8 mouse cellular contexts compared by ENCODE assay signal in the genomic region with DNA sequence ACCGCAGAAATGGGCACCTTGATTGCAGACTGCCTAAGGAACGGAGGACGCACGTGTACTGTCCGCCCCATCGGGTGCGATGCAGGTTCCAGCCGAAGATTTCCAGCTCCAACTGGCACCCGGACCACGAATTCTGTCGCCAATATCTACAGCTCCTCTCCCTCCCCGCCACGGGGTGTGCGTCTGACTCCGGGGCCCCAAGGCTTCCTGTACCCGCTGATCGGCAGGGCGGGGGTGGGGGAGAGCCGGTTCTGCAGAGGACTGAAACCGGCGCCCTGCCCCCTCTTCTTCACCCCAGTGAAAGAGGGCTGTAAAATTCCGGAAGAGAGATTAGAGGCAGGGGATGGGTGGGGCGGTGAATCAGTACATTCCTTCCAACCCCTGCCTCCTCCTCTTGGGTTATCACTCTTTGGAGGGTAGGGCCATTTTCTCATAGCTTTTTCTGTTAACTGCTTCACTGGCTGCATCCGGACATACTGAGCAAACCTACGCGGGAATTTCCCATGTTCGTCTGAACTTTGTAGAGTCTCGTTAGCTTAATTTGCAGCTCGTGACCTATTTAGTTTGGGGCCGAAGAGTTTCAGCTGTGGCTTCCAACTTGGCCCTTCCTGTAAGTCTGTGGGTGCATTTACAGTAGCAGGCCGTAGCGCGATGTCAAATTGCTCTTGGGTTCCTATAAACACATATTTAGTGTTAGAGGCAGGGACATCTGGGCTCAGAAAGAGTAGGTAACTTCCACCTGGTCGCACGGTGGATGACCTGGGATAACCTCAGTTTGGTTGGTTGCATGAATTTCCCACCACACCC. TPM values are rescaled to one million over a fixed set of nuclear protein-coding genes. Genes with fewer than 3 reads are reported as not detected.
DNase-seq lines count a peak whose midpoint lies in the region; ATAC-seq and TF ChIP-seq lines count a peak whose summit lies in the region.

A gene (plus strand): TSS at position 422 of the 807 bp plus-strand sequence.

- peaks cover 8% of the 10 kb centered on the region for H3K4me1 ChIP-seq in forebrain, embryonic 15.5 days
- peaks cover 12% of the 10 kb centered on the region for H3K4me1 ChIP-seq in hindbrain, embryonic 10.5 days (replicated peaks)
- no peaks in the 10 kb centered on the region for H3K4me1 ChIP-seq in lung, postnatal 0 days (ENCODE audit: insufficient read depth, low read depth, low read length)

- H3K36me3 ChIP-seq in forebrain, embryonic 15.5 days, result no peaks in the 10 kb centered on the region
- no peaks in the 10 kb centered on the region for H3K36me3 ChIP-seq in hindbrain, embryonic 10.5 days
- no peaks in the 10 kb centered on the region for H3K36me3 ChIP-seq in lung, postnatal 0 days (ENCODE audit: insufficient read depth, low read length)

- H3K4me2 ChIP-seq in forebrain, embryonic 15.5 days (replicated peaks), result peak within 1 kb of the TSS; percentile 54
- H3K4me2 ChIP-seq in lung, postnatal 0 days (replicated peaks; ENCODE audit: low read depth, low read length), result peak within 1 kb of the TSS; percentile 68

- 19% methylated on average over 35 of the region's 35 CpGs for WGBS in forebrain, embryonic 15.5 days
- WGBS in hindbrain, embryonic 10.5 days, result 22% methylated on average over 35 of the region's 35 CpGs
- WGBS in lung, postnatal 0 days, result 6% methylated on average over 35 of the region's 35 CpGs

- DNase-seq in CD4-positive, CD25-positive, alpha-beta regulatory T cell, adult 2 months (ENCODE audit: low read depth, low spot score), result peak; percentile 95
- peak; percentile 84 for DNase-seq in adrenal gland, postnatal 14 days
- peak; percentile 36 for DNase-seq in hindbrain, embryonic 10.5 days (ENCODE audit: low spot score)
- peak; percentile 61 for DNase-seq in layer of hippocampus, adult 9-11 months
- peak; percentile 93 for DNase-seq in lung, postnatal 0 days (ENCODE audit: low spot score)
- peak; percentile 26 for DNase-seq in ovary, postnatal 14 days (ENCODE audit: low spot score)
- DNase-seq in urinary bladder, postnatal 14 days (ENCODE audit: low spot score), result peak; percentile 87

- no peaks in the 10 kb centered on the region for H3K27me3 ChIP-seq in forebrain, embryonic 15.5 days
- H3K27me3 ChIP-seq in hindbrain, embryonic 10.5 days (ENCODE audit: insufficient read depth, poor library complexity, severe bottlenecking), result peaks cover 35% of the 10 kb centered on the region
- no peaks in the 10 kb centered on the region for H3K27me3 ChIP-seq in lung, postnatal 0 days (replicated peaks; ENCODE audit: insufficient read depth, low read length)

- H3K9ac ChIP-seq in forebrain, embryonic 15.5 days (replicated peaks), result 0 out of 2 replicates have a peak within 1 kb of the TSS, but pooled peaks have one; percentile 25
- H3K9ac ChIP-seq in lung, postnatal 0 days (replicated peaks; ENCODE audit: low read depth), result peak within 1 kb of the TSS; percentile 58

- peak; percentile 93 for TF ChIP-seq EP300 in lung, postnatal 0 days (IDR thresholded peaks at IDR 0.05)

- H3K27ac ChIP-seq in forebrain, embryonic 15.5 days (replicated peaks), result no peak within 1 kb of the TSS
- H3K27ac ChIP-seq in hindbrain, embryonic 10.5 days, result peak within 1 kb of the TSS; percentile 70
- peak within 1 kb of the TSS; percentile 84 for H3K27ac ChIP-seq in lung, postnatal 0 days (ENCODE audit: low read length)

- TF ChIP-seq CTCF in lung, postnatal 0 days (IDR thresholded peaks at IDR 0.05), result no peak

- H3K9me3 ChIP-seq in forebrain, embryonic 15.5 days, result no peaks in the 10 kb centered on the region
- peaks cover 5% of the 10 kb centered on the region; the same call in 1 of the 2 replicates for H3K9me3 ChIP-seq in hindbrain, embryonic 10.5 days
- H3K9me3 ChIP-seq in lung, postnatal 0 days (ENCODE audit: low read length), result no peaks in the 10 kb centered on the region

- ATAC-seq in forebrain, embryonic 15.5 days (replicated peaks), result no peak
- ATAC-seq in lung, postnatal 0 days, result peak; percentile 96

- peak within 1 kb of the TSS; percentile 35 for H3K4me3 ChIP-seq in forebrain, embryonic 15.5 days
- H3K4me3 ChIP-seq in hindbrain, embryonic 10.5 days, result peak within 1 kb of the TSS; percentile 49
- H3K4me3 ChIP-seq in lung, postnatal 0 days (ENCODE audit: low read depth, low read length), result peak within 1 kb of the TSS; percentile 46

RNA-seq across cellular contexts. Expression of the gene that starts here (rescaled TPM):
- 313 and 326 TPM in 2 replicates for total RNA-seq in adrenal gland, postnatal 14 days (2021)
- polyA plus RNA-seq in forebrain, embryonic 15.5 days (2015; fragmentation: Nextera tagmentation; extraction: Ambion mirVana), result 315 and 320 TPM in 2 replicates
- polyA plus RNA-seq in hindbrain, embryonic 10.5 days (2016; fragmentation: Nextera tagmentation; extraction: Ambion mirVana), result 230 and 278 TPM in 2 replicates
- polyA plus RNA-seq in lung, postnatal 0 days (2015; fragmentation: Nextera tagmentation; extraction: Ambion mirVana), result 318 and 349 TPM in 2 replicates

Comparison
In these comparisons a context has a peak if more than half of its experiments do, and no peak if none do; other contexts are left out.
1. DNase-seq: peak in every context shown above with its lines; median percentile 95 in CD4-positive, CD25-positive, alpha-beta regulatory T cell, adult 2 months; 93 in lung, postnatal 0 days; 87 in urinary bladder, postnatal 14 days; 84 in adrenal gland, postnatal 14 days; 61 in layer of hippocampus, adult 9-11 months; 36 in hindbrain, embryonic 10.5 days; 26 in ovary, postnatal 14 days.